Mouse (Mus musculus) bone marrow, adult 2 months (tissue): ENCODE results near the gene Eif4g3.

ENCODE experiments used
- CTCF ChIP-seq: fragments of 200-500 bp; IDR thresholded peaks from 2 replicates; pipeline ENCODE4 v1.5.1; 2011; ENCODE audit warnings: low read length, control low read depth; ENCODE audit not compliant: control insufficient read depth, insufficient read depth
- POLR2A ChIP-seq: fragments of 200-500 bp; IDR thresholded peaks from 2 replicates; pipeline ENCODE4 v1.6.1; 2011; ENCODE audit warnings: low read depth, mild to moderate bottlenecking, control low read depth, low read length, borderline replicate concordance; ENCODE audit not compliant: control insufficient read depth

DNA sequence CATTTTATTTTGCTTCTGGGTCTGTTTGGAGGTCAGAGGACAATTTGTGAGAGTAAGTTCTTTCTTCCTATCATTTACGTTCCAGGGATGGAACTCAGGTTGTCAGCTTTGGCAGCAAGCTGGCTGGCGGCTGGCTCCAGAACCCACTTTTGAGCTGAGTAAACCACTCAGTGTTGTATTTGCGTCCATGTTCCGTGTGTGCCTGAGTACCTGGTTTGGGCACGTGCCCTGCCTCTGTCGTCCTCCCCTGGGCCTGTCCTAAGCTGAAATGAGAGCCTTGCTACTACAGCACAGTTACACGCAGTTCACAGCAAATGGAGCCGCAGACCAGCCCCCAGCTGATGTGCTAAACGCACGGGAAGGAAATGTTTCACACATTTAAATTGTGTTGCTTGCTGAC is 39.0 kb downstream of the Eif4g3 start:
- TF ChIP-seq CTCF (no peak), POLR2A (no peak)
